Mouse (Mus musculus): ENCODE results near the gene 2700081O15Rik. TPM values are rescaled to one million over a fixed set of nuclear protein-coding genes. Genes with fewer than 3 reads are reported as not detected.
"Not testable (repeated sequence)": the region's sequence is repeated elsewhere in the genome, so short reads cannot be mapped to it uniquely, and the experiment has no call there.

2700081O15Rik gene
- 10.4 and 11.8 TPM in 2 replicates for polyA plus RNA-seq (2015; fragmentation: Nextera tagmentation; extraction: Ambion mirVana)

DNA sequence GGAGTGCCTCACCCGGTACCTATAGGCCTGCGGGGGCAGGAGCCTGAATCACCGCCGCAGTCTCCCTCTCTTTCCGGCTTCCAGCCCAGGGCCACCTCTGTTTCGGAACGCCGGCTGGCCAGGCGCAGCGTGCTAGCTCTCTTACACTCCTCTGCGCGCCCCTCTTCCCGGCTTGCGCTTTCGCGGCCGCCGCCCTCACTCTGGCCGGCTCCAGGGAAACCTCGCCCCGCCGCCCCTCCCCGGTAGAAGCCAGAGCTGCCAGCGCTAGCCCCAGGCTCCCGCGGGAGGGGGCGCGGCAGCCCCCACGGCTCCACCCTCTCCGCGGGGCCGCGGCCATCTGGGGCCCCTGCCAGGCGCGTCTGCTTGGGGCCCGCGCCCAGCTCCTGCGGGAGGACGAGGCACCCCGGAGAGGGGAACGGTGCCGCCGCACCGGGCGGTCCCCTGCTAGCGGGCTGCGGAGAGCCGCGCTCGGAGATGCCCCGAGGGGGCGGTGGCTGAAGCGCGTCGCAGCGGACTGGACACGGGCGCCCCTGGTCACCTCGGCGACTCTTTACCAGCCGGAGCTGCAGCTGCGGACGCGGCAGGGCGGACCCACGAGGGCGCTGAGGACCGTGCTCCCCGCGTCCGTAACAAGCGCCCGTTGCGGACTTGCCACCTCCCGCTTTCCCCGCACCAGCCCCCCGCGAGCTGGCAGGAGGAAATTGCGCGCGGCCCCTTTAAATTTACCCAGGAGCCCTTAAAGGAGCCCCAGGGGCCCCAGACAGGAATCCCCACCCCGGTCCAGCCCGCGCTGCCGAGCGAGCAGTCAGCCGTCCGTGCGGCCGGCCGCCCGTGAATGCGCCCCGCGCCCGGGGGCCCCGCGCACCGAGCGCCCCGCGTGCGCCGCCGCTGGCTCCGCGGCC is at the start of gene 2700081O15Rik:
Gene 2700081O15Rik, plus strand, starts transcription at position 792 of the 902 bp plus-strand sequence.
- under 1% methylated on average over 98 of the region's 107 CpGs for WGBS
- Histone ChIP-seq H3K4me2 (peak within 1 kb of the TSS; percentile 74), H3K4me3 (peak within 1 kb of the TSS; percentile 84), H3K27me3 (no peaks in the 10 kb centered on the region), H3K9ac (peak within 1 kb of the TSS; percentile 97), H3K27ac (peak within 1 kb of the TSS; percentile 96), H3K9me3 (no peaks in the 10 kb centered on the region), H3K36me3 (peaks cover 23% of the 10 kb centered on the region), H3K4me1 (peaks cover 46% of the 10 kb centered on the region)
- ATAC-seq (ENCODE audit: insufficient number of reproducible peaks, insufficient read depth, low FRiP score, low TSS enrichment, low read depth), result peak; percentile 53

DNA sequence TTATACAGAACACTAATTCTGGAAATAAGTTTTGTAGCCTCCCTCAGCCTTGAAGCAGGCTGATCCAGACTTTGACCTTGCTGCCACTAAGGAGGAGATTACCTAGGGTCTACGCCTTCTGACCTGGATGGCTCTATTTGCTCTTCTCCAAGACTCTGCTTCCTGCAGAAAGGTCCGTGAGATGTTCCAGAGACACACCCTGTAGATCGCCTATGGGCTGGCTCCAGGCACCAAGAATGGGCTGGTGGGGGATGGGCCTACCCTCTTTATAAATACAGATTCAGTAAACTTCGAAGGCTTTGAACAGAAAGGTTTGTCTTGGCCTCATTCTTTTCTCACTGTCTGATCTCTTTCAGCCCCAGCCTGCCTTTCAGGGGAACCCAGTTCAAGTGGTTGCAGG is 48.0 kb upstream of the 2700081O15Rik start:
- WGBS, result 91% methylated on average over 4 of the region's 4 CpGs
- H3K4me1 ChIP-seq; ATAC-seq (ENCODE audit: insufficient number of reproducible peaks, insufficient read depth, low FRiP score, low TSS enrichment, low read depth); H3K27me3 ChIP-seq; H3K9ac ChIP-seq; H3K4me2 ChIP-seq; H3K9me3 ChIP-seq; H3K27ac ChIP-seq; H3K4me3 ChIP-seq: not testable (repeated sequence)
- peaks cover 81% of the 10 kb centered on the region for H3K36me3 ChIP-seq

- H3K4me1 ChIP-seq, result peaks cover under 1% of the 10 kb centered on the region; the same call in 1 of the 2 replicates
- no peak overlapping the region for H3K4me2 ChIP-seq
- H3K36me3 ChIP-seq, result peaks cover 78% of the 10 kb centered on the region
- no peak for ATAC-seq (ENCODE audit: insufficient number of reproducible peaks, insufficient read depth, low FRiP score, low TSS enrichment, low read depth)
- no peak overlapping the region for H3K9ac ChIP-seq
- H3K9me3 ChIP-seq, result no peaks in the 10 kb centered on the region
- H3K27me3 ChIP-seq, result no peaks in the 10 kb centered on the region
- no peak overlapping the region for H3K27ac ChIP-seq
- 96% methylated on average over 8 of the region's 8 CpGs for WGBS
- H3K4me3 ChIP-seq, result no peak overlapping the region
Measured at GRCm38 (mm10) chr19:7374491-7374890, 42.9 kb upstream of the 2700081O15Rik start.

DNA sequence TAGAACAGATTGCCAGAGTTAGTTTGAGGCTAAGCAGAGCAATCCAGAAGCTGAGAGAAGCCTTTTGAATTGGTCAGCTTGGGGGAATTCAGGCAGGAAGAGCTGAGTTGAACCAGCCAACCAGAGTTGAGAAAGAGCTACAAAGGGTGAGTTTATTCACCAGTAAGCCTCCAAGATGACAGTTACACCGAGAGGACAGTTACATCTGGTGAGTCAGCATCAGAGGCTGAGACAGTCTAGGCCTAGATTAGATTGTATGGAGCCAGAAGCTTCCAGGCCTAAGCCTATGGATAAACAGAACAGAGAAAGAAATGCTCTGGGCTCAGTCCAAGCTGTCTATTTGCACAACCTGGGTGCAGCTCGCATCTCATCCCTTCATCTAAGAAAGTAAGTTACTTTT is 39.8 kb upstream of the 2700081O15Rik start:
- Histone ChIP-seq H3K27ac (no peak overlapping the region), H3K27me3 (no peaks in the 10 kb centered on the region), H3K9me3 (no peaks in the 10 kb centered on the region), H3K4me1 (peaks cover 24% of the 10 kb centered on the region), H3K4me2 (no peak overlapping the region), H3K4me3 (no peak overlapping the region), H3K9ac (no peak overlapping the region), H3K36me3 (peaks cover 48% of the 10 kb centered on the region)
- WGBS, result 80% methylated on average over 2 of the region's 2 CpGs
- ATAC-seq (ENCODE audit: insufficient number of reproducible peaks, insufficient read depth, low FRiP score, low TSS enrichment, low read depth), result no peak

DNA sequence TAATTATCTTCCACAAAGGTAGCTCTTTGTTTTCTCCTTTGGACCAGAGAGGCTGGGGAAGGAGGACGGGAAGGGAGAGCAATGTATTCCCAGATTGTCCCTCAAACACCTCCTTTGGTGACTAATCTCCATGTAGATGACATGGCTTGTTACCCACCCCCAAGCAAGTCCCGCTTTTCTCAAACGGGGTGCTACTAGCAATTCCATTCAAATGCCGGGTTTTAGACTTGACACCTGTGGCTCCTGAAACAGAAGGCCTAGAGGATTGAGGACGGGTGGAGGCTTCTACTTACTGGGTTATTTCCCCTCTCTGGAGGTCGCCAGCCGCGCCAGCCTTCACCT is 35.5 kb upstream of the 2700081O15Rik start:
- H3K4me2 ChIP-seq, result peak overlapping the region; percentile 82
- H3K27me3 ChIP-seq, result no peaks in the 10 kb centered on the region
- peaks cover 34% of the 10 kb centered on the region for H3K4me1 ChIP-seq
- under 1% methylated on average over 8 of the region's 8 CpGs for WGBS
- peak overlapping the region; percentile 93 for H3K27ac ChIP-seq
- H3K9ac ChIP-seq, result peak overlapping the region; percentile 95
- H3K4me3 ChIP-seq, result peak overlapping the region; percentile 85
- H3K9me3 ChIP-seq, result no peaks in the 10 kb centered on the region; the same call in 1 of the 2 replicates
- H3K36me3 ChIP-seq, result peaks cover 20% of the 10 kb centered on the region
- no peak for ATAC-seq (ENCODE audit: insufficient number of reproducible peaks, insufficient read depth, low FRiP score, low TSS enrichment, low read depth)

DNA sequence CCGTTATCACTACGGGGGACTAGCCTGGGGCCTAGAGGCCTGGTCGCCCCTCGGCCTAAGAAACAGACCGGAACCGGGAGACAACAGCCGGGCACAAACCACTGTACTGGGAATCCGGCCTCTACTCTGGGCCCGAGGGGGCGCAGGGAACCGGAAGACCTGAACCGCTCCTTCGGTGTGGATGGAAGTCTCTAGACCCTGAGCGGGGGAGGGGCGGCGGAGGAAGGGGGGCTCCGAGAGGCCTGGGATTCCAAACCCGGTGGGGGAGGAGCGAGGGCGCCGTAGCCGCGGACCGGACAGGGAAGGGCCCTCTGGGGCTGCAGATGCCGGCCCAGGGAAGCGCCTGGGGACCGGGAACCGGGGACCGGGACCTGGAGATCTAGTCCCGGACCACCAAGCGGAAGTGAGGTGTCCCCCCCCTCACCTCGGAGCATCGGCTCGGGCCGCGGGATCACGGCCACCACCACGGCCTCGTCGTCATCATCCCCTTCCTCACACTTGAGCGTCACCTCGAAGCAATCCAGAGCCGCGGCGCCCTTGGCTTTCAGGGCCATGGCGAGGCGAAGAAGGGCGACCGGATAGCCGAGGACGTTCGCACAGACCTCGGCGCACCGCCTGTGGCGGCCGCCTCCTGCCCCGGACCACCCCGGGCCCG is 35.0 kb upstream of the 2700081O15Rik start:
- H3K9me3 ChIP-seq, result no peaks in the 10 kb centered on the region; the same call in 1 of the 2 replicates
- H3K4me3 ChIP-seq, result peak overlapping the region; percentile 85
- peak; percentile 65 for ATAC-seq (ENCODE audit: insufficient number of reproducible peaks, insufficient read depth, low FRiP score, low TSS enrichment, low read depth)
- no peaks in the 10 kb centered on the region for H3K27me3 ChIP-seq
- H3K27ac ChIP-seq, result peak overlapping the region; percentile 93
- peak overlapping the region; percentile 95 for H3K9ac ChIP-seq
- H3K36me3 ChIP-seq, result peaks cover 20% of the 10 kb centered on the region
- under 1% methylated on average over 56 of the region's 60 CpGs for WGBS
- H3K4me1 ChIP-seq, result peaks cover 34% of the 10 kb centered on the region
- peak overlapping the region; percentile 82 for H3K4me2 ChIP-seq

DNA sequence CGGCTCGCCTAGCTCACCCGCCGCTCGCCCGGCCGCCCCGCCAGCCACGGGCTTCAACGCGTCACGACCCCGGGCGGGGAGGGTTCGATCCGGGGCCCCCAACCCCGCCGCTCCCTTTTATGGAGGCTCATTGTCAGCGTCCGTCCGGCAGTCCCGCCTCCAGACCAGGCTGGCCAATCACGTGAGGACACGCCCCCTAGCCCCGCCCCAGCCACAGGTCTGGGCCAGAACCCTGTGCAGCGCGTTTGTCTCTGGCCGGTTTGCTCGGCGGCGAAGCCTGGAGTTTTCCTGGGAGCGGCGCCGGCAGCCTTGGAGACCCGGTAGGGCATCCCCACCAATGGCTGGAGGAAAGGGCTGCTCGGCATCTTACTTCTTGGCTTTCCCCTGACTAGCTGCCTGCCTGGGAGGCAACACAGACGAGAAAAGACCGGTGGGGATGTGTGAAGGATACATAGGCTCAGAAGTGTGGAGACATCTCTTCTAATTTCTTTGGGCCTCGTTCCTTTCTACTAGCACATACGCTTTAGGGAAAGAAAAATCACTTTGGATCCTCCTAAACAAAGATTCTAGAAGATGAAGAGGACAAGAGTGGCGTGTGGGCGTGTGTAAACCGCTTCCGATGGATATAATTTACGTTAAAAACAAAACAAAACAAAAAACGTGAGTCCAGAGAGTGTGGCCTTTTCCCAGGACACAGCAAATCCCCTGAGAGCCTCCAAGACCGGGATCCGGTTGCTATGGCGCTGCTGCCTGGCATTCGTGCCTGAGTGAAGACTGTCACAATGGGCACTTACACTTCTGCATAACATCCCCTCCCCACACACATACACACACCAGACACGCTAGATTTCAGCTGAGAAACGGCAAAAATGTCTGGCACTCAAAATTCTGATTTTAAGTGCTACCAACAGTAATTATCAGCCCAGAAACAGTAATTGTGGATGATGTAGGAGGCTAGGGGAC is 34.2 kb upstream of the 2700081O15Rik start, which contains the start of gene Spindoc:
Gene Spindoc, minus strand, starts transcription at position 92 of the 963 bp plus-strand sequence.
- Histone ChIP-seq H3K9me3 (no peaks in the 10 kb centered on the region; the same call in 1 of the 2 replicates), H3K27ac (peak within 1 kb of the TSS; percentile 93), H3K27me3 (no peaks in the 10 kb centered on the region), H3K4me1 (peaks cover 34% of the 10 kb centered on the region), H3K36me3 (peaks cover 14% of the 10 kb centered on the region), H3K9ac (peak within 1 kb of the TSS; percentile 95), H3K4me2 (peak within 1 kb of the TSS; percentile 82), H3K4me3 (peak within 1 kb of the TSS; percentile 85)
- WGBS, result under 1% methylated on average over 52 of the region's 52 CpGs
- ATAC-seq (ENCODE audit: insufficient number of reproducible peaks, insufficient read depth, low FRiP score, low TSS enrichment, low read depth), result peak; percentile 98

GRCm38 (mm10) chr19:7386042-7386441 is 31.4 kb upstream of the 2700081O15Rik start:
- no peak overlapping the region for H3K9ac ChIP-seq
- peaks cover 7% of the 10 kb centered on the region; the same call in 1 of the 2 replicates for H3K36me3 ChIP-seq
- H3K27me3 ChIP-seq, result no peaks in the 10 kb centered on the region
- H3K9me3 ChIP-seq, result peaks cover 5% of the 10 kb centered on the region; the same call in 1 of the 2 replicates
- no peak for ATAC-seq (ENCODE audit: insufficient number of reproducible peaks, insufficient read depth, low FRiP score, low TSS enrichment, low read depth)
- no peak overlapping the region for H3K4me3 ChIP-seq
- no peak overlapping the region for H3K27ac ChIP-seq
- H3K4me1 ChIP-seq, result peaks cover 21% of the 10 kb centered on the region
- H3K4me2 ChIP-seq, result no peak overlapping the region
- 76% methylated on average over 2 of the region's 2 CpGs for WGBS

GRCm38 (mm10) chr19:7388488-7388887 is 28.9 kb upstream of the 2700081O15Rik start:
- Histone ChIP-seq H3K27me3 (no peaks in the 10 kb centered on the region), H3K36me3 (peaks cover 7% of the 10 kb centered on the region; the same call in 1 of the 2 replicates), H3K9ac (no peak overlapping the region), H3K9me3 (peaks cover 5% of the 10 kb centered on the region; the same call in 1 of the 2 replicates), H3K4me3 (no peak overlapping the region), H3K4me2 (no peak overlapping the region), H3K4me1 (peaks cover 8% of the 10 kb centered on the region), H3K27ac (no peak overlapping the region)
- 80% methylated on average over 6 of the region's 6 CpGs for WGBS
- ATAC-seq (ENCODE audit: insufficient number of reproducible peaks, insufficient read depth, low FRiP score, low TSS enrichment, low read depth), result no peak

- H3K27ac ChIP-seq; H3K36me3 ChIP-seq; ATAC-seq (ENCODE audit: insufficient number of reproducible peaks, insufficient read depth, low FRiP score, low TSS enrichment, low read depth); H3K4me2 ChIP-seq; H3K4me3 ChIP-seq; H3K4me1 ChIP-seq; H3K9me3 ChIP-seq; H3K9ac ChIP-seq: not testable (repeated sequence)
- peaks cover 15% of the 10 kb centered on the region for H3K27me3 ChIP-seq
- 70% methylated on average over 9 of the region's 10 CpGs for WGBS
Measured at GRCm38 (mm10) chr19:7396867-7397826, 20.3 kb upstream of the 2700081O15Rik start.
